Mouse (Mus musculus) cortical plate, adult 2 months (tissue): ENCODE measurements around the gene Pla2g3.

ENCODE experiments used
- CTCF ChIP-seq: fragments of 200-500 bp; IDR thresholded peaks from 2 replicates; pipeline ENCODE4 v1.5.1; 2011; ENCODE audit warnings: mild to moderate bottlenecking, control low read depth, low read length; ENCODE audit not compliant: insufficient read depth; ENCODE audit errors: extremely low read depth
- POLR2A ChIP-seq: fragments of 200-500 bp; IDR thresholded peaks from 2 replicates; pipeline ENCODE4 v1.6.1; 2011; ENCODE audit warnings: mild to moderate bottlenecking, low read length, control low read depth; ENCODE audit not compliant: insufficient read depth; ENCODE audit errors: extremely low read depth

DNA sequence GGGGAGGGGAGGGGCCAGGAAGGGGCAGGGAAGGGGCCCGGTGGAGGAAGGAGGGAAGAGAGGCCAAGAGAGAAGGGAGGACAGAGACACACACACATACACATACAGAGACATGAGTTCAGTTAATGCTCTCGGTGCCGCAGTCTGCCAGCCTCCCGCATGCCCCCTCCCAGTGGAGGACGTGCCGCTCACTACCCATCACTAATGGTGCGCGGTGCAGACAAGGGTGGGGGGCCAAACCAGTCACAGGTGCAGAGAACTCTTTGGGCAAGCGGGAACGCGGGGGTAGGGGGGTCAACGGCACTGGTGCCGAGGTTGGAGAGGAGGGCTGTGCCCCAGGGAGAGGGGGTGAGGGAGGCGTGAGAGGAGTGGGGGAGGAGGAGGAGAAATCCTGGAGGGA, 32.8 kb downstream of the Pla2g3 start:
- no peak for TF ChIP-seq POLR2A
- no peak for TF ChIP-seq CTCF
